Mouse (Mus musculus) forebrain, embryonic 16.5 days (tissue): Measurements from ENCODE around the gene Syngr3. TPM values are rescaled to one million over a fixed set of nuclear protein-coding genes. Genes with fewer than 3 reads are reported as not detected.

Source experiments
- ATAC-seq: fragments of 200-750 bp; cut with Nextera tagmentation; 2 replicates; pipeline ENCODE4 v1.8.0; 2017; ENCODE audit warnings: mild to moderate bottlenecking, moderate library complexity
- H3K27ac ChIP-seq: fragments of 300-500 bp; sonication (generic); 2 replicates; pipeline ENCODE4 v1.5.1; 2014; ENCODE audit warnings: low read length, control low read depth
- H3K27me3 ChIP-seq: fragments of 300-500 bp; sonication (generic); replicated peaks from 2 replicates; pipeline ENCODE4 v1.6.1; 2014; ENCODE audit warnings: low read length; ENCODE audit not compliant: control insufficient read depth, insufficient read depth
- H3K36me3 ChIP-seq: fragments of 300-500 bp; sonication (generic); 2 replicates; pipeline ENCODE4 v1.6.1; 2014; ENCODE audit not compliant: control insufficient read depth, insufficient read depth
- H3K4me1 ChIP-seq: fragments of 300-500 bp; sonication (generic); replicated peaks from 2 replicates; pipeline ENCODE4 v1.6.1; 2014; ENCODE audit warnings: low read length; ENCODE audit not compliant: control insufficient read depth, insufficient read depth
- H3K4me2 ChIP-seq: fragments of 300-500 bp; sonication (generic); 2 replicates; pipeline ENCODE4 v1.6.1; 2014; ENCODE audit warnings: mild to moderate bottlenecking, low read length, control low read depth
- H3K4me3 ChIP-seq: fragments of 300-500 bp; sonication (generic); replicated peaks from 2 replicates; pipeline ENCODE4 v1.5.1; 2014; ENCODE audit warnings: mild to moderate bottlenecking, low read length, control low read depth
- H3K9ac ChIP-seq: fragments of 300-500 bp; sonication (generic); replicated peaks from 2 replicates; pipeline ENCODE4 v1.6.1; 2014; ENCODE audit warnings: low read depth, low read length, control low read depth
- H3K9me3 ChIP-seq: fragments of 300-500 bp; sonication (generic); 2 replicates; pipeline ENCODE4 v1.6.1; 2016; ENCODE audit warnings: low read length; ENCODE audit not compliant: control insufficient read depth
- WGBS: fragments of 180-500 bp; shearing (Covaris S2); extraction: QIAGEN DNeasy Blood & Tissue Kit; methylation state at CpG from one replicate; pipeline ENCODE4 v1.1.7; 2014; 5-methylcytosine and 5-hydroxymethylcytosine counted together
- polyA plus RNA-seq: library from polyadenylated mRNA; unstranded; fragments of >200 nt; fragmentation: Nextera tagmentation; extraction: Ambion mirVana; gene quantifications from 2 replicates; pipeline ENCODE4 v1.2.1, GENCODE M21; 2015

Syngr3 gene
- polyA plus RNA-seq, 1 experiment from 2014 or later = 193 TPM

- WGBS = 6% methylated on average over 19 of the region's 19 CpGs
- Histone ChIP-seq H3K36me3 (no peaks in the 10 kb centered on the region), H3K4me1 (peaks cover 22% of the 10 kb centered on the region), H3K9ac (peak overlapping the region; percentile 32), H3K27me3 (peaks cover 26% of the 10 kb centered on the region), H3K27ac (no peak overlapping the region), H3K9me3 (no peaks in the 10 kb centered on the region), H3K4me3 (peak overlapping the region; percentile 28), H3K4me2 (peak overlapping the region; percentile 55)
- ATAC-seq = no peak; the same call in 1 of the 2 replicates
Measured at GRCm38 (mm10) chr17:24653967-24654710, 35.6 kb downstream of the Syngr3 start.

- Histone ChIP-seq H3K4me3 (no peak overlapping the region), H3K4me2 (no peak overlapping the region), H3K36me3 (no peaks in the 10 kb centered on the region), H3K9ac (no peak overlapping the region), H3K27ac (no peak overlapping the region), H3K9me3 (no peaks in the 10 kb centered on the region), H3K27me3 (peaks cover 3% of the 10 kb centered on the region; the same call in 1 of the 2 replicates), H3K4me1 (peaks cover 16% of the 10 kb centered on the region)
- 66% methylated on average over 3 of the region's 3 CpGs for WGBS
- ATAC-seq = no peak
Measured at GRCm38 (mm10) chr17:24651835-24652234, 37.9 kb downstream of the Syngr3 start.

GRCm38 (mm10) chr17:24650766-24651165 is 39.0 kb downstream of the Syngr3 start:
- Histone ChIP-seq H3K4me2 (no peak overlapping the region; the same call in 1 of the 2 replicates), H3K9ac (no peak overlapping the region; the same call in 1 of the 2 replicates), H3K4me1 (peaks cover 16% of the 10 kb centered on the region), H3K27ac (no peak overlapping the region), H3K4me3 (no peak overlapping the region), H3K27me3 (no peaks in the 10 kb centered on the region), H3K36me3 (no peaks in the 10 kb centered on the region), H3K9me3 (no peaks in the 10 kb centered on the region)
- no peak for ATAC-seq
- 75% methylated on average over 4 of the region's 4 CpGs for WGBS

- no peaks in the 10 kb centered on the region for H3K27me3 ChIP-seq
- no peaks in the 10 kb centered on the region for H3K9me3 ChIP-seq
- no peaks in the 10 kb centered on the region for H3K36me3 ChIP-seq
- peak within 1 kb of the TSS; percentile 84 for H3K9ac ChIP-seq
- no peak within 1 kb of the TSS for H3K27ac ChIP-seq
- peak within 1 kb of the TSS; percentile 71 for H3K4me3 ChIP-seq
- H3K4me2 ChIP-seq = peak within 1 kb of the TSS; percentile 100
- peak; percentile 75 for ATAC-seq
- H3K4me1 ChIP-seq = peaks cover 16% of the 10 kb centered on the region
- WGBS = 2% methylated on average over 29 of the region's 41 CpGs
Measured at GRCm38 (mm10) chr17:24650070-24650616, 39.6 kb downstream of the Syngr3 start, which contains the start of gene Slc9a3r2. TSS of gene Slc9a3r2 (minus strand) at chr17:24650327.

GRCm38 (mm10) chr17:24649581-24650069 is 40.1 kb downstream of the Syngr3 start:
- H3K9me3 ChIP-seq = no peaks in the 10 kb centered on the region
- peak overlapping the region; percentile 100 for H3K4me2 ChIP-seq
- H3K9ac ChIP-seq = peak overlapping the region; percentile 84
- peaks cover 16% of the 10 kb centered on the region for H3K4me1 ChIP-seq
- WGBS = 1% methylated on average over 35 of the region's 35 CpGs
- peak; percentile 39 for ATAC-seq
- no peaks in the 10 kb centered on the region for H3K36me3 ChIP-seq
- no peaks in the 10 kb centered on the region for H3K27me3 ChIP-seq
- no peak overlapping the region for H3K27ac ChIP-seq
- peak overlapping the region; percentile 71 for H3K4me3 ChIP-seq

GRCm38 (mm10) chr17:24648731-24649377 is 40.9 kb downstream of the Syngr3 start:
- Histone ChIP-seq H3K36me3 (no peaks in the 10 kb centered on the region), H3K27ac (no peak overlapping the region), H3K4me2 (peak overlapping the region; percentile 100), H3K4me3 (peak overlapping the region; percentile 71), H3K9me3 (no peaks in the 10 kb centered on the region), H3K4me1 (peaks cover 14% of the 10 kb centered on the region), H3K9ac (peak overlapping the region; percentile 84), H3K27me3 (no peaks in the 10 kb centered on the region)
- ATAC-seq = no peak
- 78% methylated on average over 10 of the region's 10 CpGs for WGBS

GRCm38 (mm10) chr17:24647493-24647892 is 42.3 kb downstream of the Syngr3 start:
- Histone ChIP-seq H3K27ac (no peak overlapping the region), H3K27me3 (no peaks in the 10 kb centered on the region), H3K36me3 (no peaks in the 10 kb centered on the region), H3K4me3 (no peak overlapping the region), H3K9me3 (no peaks in the 10 kb centered on the region), H3K4me1 (peaks cover 13% of the 10 kb centered on the region), H3K9ac (no peak overlapping the region), H3K4me2 (no peak overlapping the region)
- 83% methylated on average over 11 of the region's 11 CpGs for WGBS
- no peak for ATAC-seq

GRCm38 (mm10) chr17:24646381-24646780 is 43.4 kb downstream of the Syngr3 start:
- WGBS = 86% methylated on average over 4 of the region's 4 CpGs

GRCm38 (mm10) chr17:24645916-24646315 is 43.8 kb downstream of the Syngr3 start:
- no peak for ATAC-seq
- Histone ChIP-seq H3K4me3 (no peak overlapping the region), H3K4me2 (no peak overlapping the region), H3K9me3 (no peaks in the 10 kb centered on the region), H3K4me1 (peaks cover 13% of the 10 kb centered on the region), H3K27me3 (no peaks in the 10 kb centered on the region), H3K36me3 (no peaks in the 10 kb centered on the region), H3K9ac (no peak overlapping the region), H3K27ac (no peak overlapping the region)
- WGBS = 77% methylated on average over 3 of the region's 3 CpGs

More at GRCm38 (mm10) chr17:24646381-24646780, 43.4 kb downstream of the Syngr3 start:
- H3K4me2 ChIP-seq = no peak overlapping the region
- H3K4me3 ChIP-seq = no peak overlapping the region
- H3K9me3 ChIP-seq = no peaks in the 10 kb centered on the region
- H3K27me3 ChIP-seq = no peaks in the 10 kb centered on the region
- H3K9ac ChIP-seq = no peak overlapping the region
- H3K36me3 ChIP-seq = no peaks in the 10 kb centered on the region
- H3K4me1 ChIP-seq = peaks cover 13% of the 10 kb centered on the region
- H3K27ac ChIP-seq = no peak overlapping the region
- ATAC-seq = no peak
